ENCODE assay signal across 10 mouse cellular contexts in genomic region chr4:97838651-97839050, GRCm38 (mm10).
DNase-seq lines count a peak whose midpoint lies in the region; ATAC-seq and TF ChIP-seq lines count a peak whose summit lies in the region.
"Had no signal": no experiment of that assay in that cellular context is flagged by ENCODE, and none has a peak within 500 bp of the region (broad histone marks: within the 10 kb centered on the region; RNA-seq: fewer than 3 reads in every experiment).

No protein-coding gene starts in this region.

- ATAC-seq in lung, embryonic 14.5 days (ENCODE audit: insufficient read depth) = no peak
- peak; percentile 42 for ATAC-seq in liver, postnatal 0 days
- ATAC-seq in erythroid progenitor cell, adult 5-6 weeks (replicated peaks; ENCODE audit: low FRiP score, poor library complexity, severe bottlenecking) = no peak
- ATAC-seq: Patski had no signal

- peak overlapping the region; percentile 70; the same call in 1 of the 2 replicates for H3K27ac ChIP-seq in lung, embryonic 14.5 days (ENCODE audit: low read depth)
- peak overlapping the region; percentile 85 for H3K27ac ChIP-seq in liver, postnatal 0 days (ENCODE audit: low read depth)
- H3K27ac ChIP-seq: macrophage had no signal

- no peak for TF ChIP-seq EP300 in liver, postnatal 0 days (IDR thresholded peaks at IDR 0.05; ENCODE audit: low read depth)

- H3K36me3 ChIP-seq in lung, embryonic 14.5 days (ENCODE audit: insufficient read depth) = no peaks in the 10 kb centered on the region
- H3K36me3 ChIP-seq in liver, postnatal 0 days (replicated peaks; ENCODE audit: insufficient read depth, low read length) = no peaks in the 10 kb centered on the region

- H3K4me3 ChIP-seq in lung, embryonic 14.5 days (ENCODE audit: low read depth, low read length) = no peak overlapping the region
- H3K4me3 ChIP-seq in liver, postnatal 0 days (ENCODE audit: low read depth, low read length) = no peak overlapping the region

- no peaks in the 10 kb centered on the region for H3K27me3 ChIP-seq in lung, embryonic 14.5 days (ENCODE audit: insufficient read depth, low read length)
- H3K27me3 ChIP-seq in liver, postnatal 0 days (ENCODE audit: insufficient read depth, low read length) = no peaks in the 10 kb centered on the region
- H3K27me3 ChIP-seq: Patski had no signal

- 37% methylated on average over 3 of the region's 3 CpGs for WGBS in lung, embryonic 14.5 days
- WGBS in liver, postnatal 0 days (ENCODE audit: insufficient replicate concordance) = 44% methylated on average over 3 of the region's 3 CpGs

- DNase-seq in adrenal gland, postnatal 10 days = peak; percentile 39
- DNase-seq in adrenal gland, adult 18-20 months (ENCODE audit: low spot score in 2 of 2) = no peak
- DNase-seq in lung, embryonic 14.5 days = no peak
- no peak for DNase-seq in lung, postnatal 4 days
- DNase-seq in kidney, adult 18-20 months = peak; percentile 42
- DNase-seq in liver, postnatal 0 days = no peak
- no peak for DNase-seq in left cerebral cortex, adult 8-10 months (ENCODE audit: low spot score in 2 of 2)

- peaks cover 28% of the 10 kb centered on the region for H3K4me1 ChIP-seq in lung, embryonic 14.5 days (ENCODE audit: insufficient read depth)
- peaks cover 42% of the 10 kb centered on the region for H3K4me1 ChIP-seq in liver, postnatal 0 days (ENCODE audit: insufficient read depth)

- TF ChIP-seq CTCF in lung, embryonic 14.5 days (IDR thresholded peaks at IDR 0.05; ENCODE audit: low read depth) = no peak
- TF ChIP-seq CTCF in liver, postnatal 0 days (IDR thresholded peaks at IDR 0.05; ENCODE audit: low read depth) = no peak

- H3K9me3 ChIP-seq in lung, embryonic 14.5 days (ENCODE audit: low read depth, low read length) = no peaks in the 10 kb centered on the region
- H3K9me3 ChIP-seq in liver, postnatal 0 days (ENCODE audit: low read length) = no peaks in the 10 kb centered on the region

- no peak overlapping the region for H3K4me2 ChIP-seq in lung, embryonic 14.5 days
- no peak overlapping the region; the same call in 1 of the 2 replicates for H3K4me2 ChIP-seq in liver, postnatal 0 days (ENCODE audit: low read depth, low read length)

- H3K9ac ChIP-seq in lung, embryonic 14.5 days = no peak overlapping the region
- H3K9ac ChIP-seq in liver, postnatal 0 days (replicated peaks) = peak overlapping the region; percentile 30; the same call in 1 of the 2 replicates

Comparison
In these comparisons a context has a peak if more than half of its experiments do, and no peak if none do; other contexts are left out.
1. DNase-seq: peak in adrenal gland, postnatal 10 days (single experiment) and kidney, adult 18-20 months (single experiment); none in adrenal gland, adult 18-20 months (0 of 2), lung, embryonic 14.5 days (single experiment), lung, postnatal 4 days (0 of 2), liver, postnatal 0 days (single experiment) and left cerebral cortex, adult 8-10 months (0 of 2).